Mouse (Mus musculus): ENCODE measurements around the gene Arntl2.

DNA sequence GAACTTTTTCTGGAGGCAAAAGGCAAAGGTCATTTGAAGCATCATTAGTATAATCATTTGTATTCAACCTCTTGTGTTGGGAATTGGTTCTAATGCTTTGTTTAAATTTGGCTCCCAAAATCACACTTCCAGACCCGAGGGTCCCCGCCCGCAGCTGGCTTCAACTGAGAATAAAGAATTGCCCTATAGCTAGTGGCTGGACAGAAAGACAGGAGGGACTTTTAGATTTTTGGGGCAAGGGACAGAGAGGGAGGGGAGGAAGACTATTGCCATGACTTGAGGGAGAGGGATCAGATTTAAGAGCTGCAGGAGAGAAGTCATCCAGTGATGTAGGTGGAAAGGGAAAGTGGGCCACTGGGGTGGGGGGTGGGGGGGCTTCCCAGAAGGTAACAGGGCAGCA is 14.3 kb upstream of the Arntl2 start:
- TF ChIP-seq MAFK (IDR thresholded peaks at IDR 0.05; ENCODE audit: insufficient read depth, low read depth, low read length) (no peak), CHD2 (IDR thresholded peaks at IDR 0.05; ENCODE audit: low read depth, low read length) (no peak), HCFC1 (IDR thresholded peaks at IDR 0.05; ENCODE audit: borderline replicate concordance, insufficient read depth, low read length) (no peak), ZNF384 (IDR thresholded peaks at IDR 0.05; ENCODE audit: low read depth, low read length) (no peak), ZC3H11A (IDR thresholded peaks at IDR 0.05; ENCODE audit: borderline replicate concordance, low read depth, low read length) (no peak)
